Mouse (Mus musculus) adipocyte (in vitro differentiated cells): ENCODE measurements around the gene Hoxa4.

Source experiments
- DNase-seq: peaks from one replicate; pipeline ENCODE4 v3.0.0-alpha.2; 2016; ENCODE audit warnings: low spot score

Hoxa4 gene

DNA sequence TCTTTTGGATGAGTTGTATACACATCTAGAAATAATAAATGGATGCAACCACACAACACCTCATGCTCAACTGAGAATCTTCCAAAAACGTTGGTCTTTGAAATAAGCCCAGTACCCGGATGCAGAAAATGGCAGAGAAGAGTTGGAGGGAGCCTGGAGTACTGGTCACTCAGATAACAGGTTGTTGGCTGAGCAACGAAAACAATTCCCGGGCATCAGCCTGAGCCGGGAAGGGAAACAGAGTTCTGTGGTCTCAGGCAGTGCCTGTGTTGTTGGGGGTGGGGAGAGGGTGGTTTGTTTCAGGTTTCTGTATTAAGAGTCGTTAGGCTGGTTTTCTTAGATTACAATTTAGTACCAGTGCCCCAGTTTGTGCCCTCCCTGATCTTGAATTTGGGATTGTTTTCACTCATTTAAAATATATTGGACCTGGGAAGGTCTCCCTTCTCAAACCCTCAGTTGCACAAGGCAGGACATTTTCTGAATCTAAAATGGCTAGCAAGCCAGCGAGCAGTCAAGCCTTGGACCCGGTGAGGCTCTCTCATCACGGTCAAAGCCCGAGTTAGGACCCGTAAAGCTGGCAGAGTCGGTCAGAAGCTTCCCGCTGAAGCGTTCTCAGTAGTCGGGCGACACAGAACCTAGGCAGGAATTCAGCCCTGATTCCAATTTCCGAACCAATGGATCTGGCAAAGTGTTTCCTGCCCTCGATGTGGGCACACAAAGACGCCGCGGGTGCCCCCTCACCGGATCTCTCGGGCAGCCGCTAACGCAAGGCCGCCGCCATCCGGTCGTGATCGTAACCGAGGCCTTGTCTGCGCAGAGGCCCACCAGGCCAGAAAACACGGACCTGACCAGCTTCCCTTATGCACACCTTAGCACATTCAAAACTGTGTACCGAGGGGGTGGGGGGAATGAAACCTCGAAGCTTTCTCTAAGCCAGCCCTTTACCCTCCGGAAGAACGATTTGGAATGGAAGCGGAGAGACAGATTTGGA is 37.2 kb upstream of the Hoxa4 start:
- DNase-seq, result no peak

DNA sequence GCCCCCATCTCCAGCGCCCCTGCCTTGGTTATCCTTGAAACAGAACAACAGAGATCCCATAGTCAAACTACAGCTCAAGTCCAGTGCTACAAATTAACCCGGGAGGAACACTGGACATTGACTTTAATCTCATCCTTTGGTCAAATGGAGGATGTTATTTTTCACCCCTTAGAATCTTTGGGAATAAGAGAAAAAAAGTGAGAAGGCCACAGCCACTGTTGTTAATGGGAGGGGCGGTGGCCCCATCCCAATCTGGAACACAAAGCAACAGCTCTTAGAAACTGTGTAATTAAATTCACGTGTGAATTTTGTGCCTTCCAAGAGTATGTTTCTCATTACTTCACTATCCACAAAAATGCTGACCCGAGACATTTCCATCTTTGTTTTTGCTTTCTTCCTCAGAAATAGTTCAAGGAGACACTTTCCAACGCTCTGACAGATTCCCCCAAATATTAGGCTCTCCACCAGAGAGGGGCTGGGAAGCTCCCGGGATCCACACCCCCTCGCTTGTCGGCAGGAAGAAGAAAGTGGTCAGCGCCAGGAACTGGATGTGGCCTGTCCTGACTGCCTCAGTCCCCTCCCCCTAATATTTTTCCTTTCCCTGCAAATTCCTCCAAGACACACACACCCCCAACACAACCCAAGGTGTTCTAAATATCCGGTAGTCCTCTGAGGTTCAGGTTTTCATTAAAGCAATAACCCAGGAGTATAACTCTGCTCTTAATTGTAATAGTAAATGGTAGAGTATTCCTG is 36.1 kb upstream of the Hoxa4 start:
- DNase-seq, result no peak

DNA sequence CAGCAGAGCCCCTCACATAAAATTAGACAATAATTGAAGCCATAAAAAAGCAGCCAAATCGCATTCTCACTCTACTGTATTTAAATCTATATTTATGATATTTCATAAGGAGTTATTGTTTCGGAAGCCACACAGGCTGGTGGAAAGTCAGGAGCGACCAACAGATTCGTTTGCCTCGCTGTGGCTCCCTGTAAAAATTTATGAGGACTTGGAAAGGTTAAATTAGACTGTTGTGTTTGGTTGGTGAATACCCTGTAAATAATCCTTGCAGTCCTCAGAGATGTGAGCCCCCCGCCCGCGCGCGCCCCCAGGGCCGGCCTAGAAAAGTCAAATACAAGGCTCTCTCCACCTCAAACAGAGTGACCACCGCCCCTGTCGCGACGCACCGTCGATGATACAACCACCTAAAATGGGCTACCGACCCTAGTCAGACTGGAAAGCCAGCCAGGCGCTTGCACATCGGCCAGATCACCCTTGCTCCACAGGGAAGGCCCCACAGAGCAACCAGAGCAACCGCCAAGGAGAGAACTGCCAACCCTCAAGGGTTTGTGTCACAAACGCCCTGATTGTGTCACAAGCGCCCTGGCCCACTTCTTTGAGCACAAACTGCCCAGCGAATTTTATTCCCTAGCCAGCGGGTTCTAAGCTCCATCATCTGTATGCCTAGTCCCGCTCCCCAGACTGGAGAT is 35.2 kb upstream of the Hoxa4 start:
- peak; percentile 43 for DNase-seq

DNA sequence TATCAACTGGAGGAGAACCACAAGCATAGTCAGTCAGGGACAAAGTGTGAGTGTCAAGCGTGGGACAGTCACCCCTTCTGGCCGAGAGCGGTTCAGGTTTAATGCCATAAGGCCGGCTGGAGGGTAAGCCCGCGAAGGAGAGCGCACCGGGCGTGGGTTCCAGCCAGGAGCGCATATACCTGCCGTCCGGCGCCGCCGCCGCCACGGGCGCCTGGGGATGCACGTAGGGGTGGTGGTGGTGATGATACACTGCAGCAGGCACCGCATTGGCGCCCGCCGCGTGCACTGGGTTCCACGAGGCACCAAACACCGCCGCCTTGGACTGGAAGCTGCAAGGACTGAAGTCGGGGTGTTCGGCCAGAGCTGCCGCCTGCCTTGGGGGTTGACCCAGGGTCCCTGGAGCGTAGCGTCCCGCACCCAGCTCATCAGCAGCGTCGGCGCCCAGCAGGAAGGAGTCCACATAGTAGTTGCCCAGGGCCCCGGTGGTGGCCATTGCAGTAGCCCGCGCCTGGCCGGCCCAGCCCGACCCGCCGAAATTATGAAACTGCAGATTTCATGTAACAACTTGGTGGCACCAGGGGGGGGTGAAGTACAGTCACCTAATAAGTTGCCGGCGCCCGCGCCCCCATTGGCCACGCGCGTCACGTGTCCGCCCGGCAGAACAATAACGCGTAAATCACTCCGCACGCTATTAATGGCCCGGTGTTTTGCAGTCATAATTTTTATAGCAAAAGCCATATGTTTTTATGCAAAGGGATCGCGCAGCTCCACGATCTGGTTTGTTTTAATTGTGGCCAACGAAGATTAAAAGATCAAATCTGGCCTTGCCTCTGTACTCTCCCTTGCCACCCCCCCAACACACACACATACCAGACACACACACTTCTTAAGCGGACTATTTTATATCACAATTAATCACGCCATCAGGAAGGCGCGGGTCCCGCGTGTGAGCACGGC is 34.3 kb upstream of the Hoxa4 start:
- no peak for DNase-seq

DNA sequence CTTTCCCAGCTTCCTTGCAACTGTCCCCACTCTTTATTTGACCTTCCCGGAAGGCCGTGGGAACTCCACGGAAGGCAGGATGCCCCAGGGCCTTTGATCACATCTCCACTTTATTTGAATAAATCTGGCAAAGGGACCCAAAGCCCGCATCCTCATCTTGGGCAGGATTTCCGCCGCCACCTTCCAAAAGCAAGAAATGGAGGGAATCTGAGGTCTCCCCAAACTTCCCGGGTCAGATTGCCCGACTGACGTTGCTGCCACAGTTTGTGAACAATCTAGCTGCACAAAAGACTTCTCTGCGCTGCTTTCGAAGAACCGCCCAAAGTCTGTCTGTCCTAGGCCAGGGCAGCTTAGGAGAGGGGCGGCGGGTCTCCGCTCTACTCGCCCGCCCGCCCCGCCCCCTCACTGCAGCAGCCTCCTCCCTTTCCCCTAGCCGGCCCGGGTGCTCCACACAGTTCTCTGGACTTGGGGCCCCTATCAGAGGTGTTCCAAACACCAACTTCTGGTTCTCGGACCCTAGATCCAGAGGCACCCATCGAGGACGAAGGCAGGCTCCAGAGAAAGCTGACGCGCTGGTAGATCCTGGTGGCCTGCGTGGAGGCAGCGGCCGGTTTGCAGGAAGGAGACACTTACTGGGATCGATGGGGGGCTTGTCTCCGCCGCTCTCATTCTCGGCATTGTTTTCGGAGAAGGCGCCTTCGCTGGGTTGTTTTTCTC is 33.5 kb upstream of the Hoxa4 start:
- no peak for DNase-seq

DNA sequence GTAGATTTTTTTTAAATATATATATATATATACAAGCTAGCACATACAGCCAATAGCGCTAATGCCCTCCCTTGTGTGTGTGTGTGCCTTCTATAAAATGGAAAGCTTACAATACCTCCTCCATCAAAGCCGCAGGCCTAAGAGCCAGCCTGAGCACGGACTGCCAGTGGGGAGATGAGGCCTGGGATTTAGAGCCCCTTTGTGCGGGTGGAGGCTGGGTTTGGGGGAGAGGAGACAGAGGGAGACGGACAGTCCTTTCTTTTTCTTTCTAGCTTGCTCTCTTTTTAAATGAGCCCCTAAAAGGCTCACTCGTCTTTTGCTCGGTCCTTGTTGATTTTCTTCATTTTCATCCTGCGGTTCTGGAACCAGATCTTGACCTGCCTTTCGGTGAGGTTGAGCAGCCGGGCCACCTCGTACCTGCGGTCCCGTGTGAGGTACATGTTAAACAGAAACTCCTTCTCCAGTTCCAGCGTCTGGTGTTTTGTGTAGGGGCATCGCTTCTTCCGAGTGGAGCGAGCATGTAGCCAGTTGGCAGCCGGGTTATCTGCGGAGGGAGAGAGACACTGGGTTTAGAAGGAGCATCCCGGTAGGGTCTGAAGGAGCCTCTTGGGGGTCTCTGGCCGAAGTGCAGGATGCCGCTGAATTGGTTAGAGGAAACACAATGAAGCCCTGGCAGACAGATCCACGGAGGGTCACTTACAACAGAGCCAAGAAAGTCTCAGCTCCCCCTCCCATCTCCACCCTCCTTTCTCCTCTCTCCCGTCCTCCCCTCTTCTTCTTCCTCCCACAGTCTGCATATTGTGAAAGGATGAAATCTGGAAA is 32.6 kb upstream of the Hoxa4 start:
- DNase-seq, result no peak

DNA sequence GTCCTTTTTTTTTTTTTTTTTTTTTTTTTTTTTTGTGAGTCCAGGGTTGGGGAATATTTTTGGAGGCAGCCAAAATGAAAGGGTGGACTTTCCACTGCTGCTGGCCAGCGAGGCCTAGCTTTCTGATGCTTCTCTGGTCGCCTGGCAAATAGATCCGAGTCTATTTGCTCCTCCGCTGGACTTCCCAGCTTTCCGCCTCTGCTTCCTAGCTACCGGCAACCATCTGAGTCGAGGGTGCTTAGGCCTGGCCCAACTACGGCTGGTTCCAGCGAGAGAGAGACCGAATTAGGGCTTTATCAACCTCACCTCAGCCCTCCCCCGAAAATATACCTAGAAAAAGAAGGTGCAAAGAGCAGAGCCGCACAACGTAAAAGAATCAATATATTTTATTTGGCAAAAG is 31.2 kb upstream of the Hoxa4 start:
- DNase-seq, result no peak

DNA sequence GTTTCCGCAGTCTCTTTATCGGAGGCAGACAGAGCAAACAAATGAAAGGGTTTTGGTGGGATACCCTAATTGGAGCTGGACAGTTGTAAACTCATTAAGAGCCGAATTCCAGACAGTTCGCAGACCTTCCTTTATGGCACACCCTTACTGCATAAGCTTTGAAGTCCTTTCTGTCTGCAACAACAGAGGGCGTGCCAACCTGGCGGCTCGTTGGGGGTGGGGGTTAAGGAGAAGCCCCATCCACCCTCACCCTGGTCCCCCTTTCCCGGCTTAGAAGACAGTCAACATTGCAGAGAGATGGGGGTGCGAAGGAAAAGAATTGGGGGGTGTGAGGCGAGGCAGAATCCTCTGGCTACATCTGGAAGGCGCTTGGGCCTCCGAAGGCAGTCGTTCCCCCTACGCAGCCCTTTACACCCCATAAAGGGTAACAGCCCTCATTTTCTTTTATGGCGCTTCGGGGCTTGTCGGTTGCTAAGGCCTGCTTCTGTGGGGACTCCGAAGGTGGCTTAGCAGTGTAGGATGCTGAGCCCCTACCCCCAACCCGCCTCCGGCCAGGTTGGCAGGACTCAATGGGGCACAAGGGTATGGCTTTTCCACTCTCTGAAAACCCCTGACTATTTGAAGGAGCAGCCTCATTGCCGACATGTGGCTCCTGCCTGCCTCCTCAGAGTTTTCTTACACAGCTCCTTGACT is 30.6 kb upstream of the Hoxa4 start:
- no peak for DNase-seq

DNA sequence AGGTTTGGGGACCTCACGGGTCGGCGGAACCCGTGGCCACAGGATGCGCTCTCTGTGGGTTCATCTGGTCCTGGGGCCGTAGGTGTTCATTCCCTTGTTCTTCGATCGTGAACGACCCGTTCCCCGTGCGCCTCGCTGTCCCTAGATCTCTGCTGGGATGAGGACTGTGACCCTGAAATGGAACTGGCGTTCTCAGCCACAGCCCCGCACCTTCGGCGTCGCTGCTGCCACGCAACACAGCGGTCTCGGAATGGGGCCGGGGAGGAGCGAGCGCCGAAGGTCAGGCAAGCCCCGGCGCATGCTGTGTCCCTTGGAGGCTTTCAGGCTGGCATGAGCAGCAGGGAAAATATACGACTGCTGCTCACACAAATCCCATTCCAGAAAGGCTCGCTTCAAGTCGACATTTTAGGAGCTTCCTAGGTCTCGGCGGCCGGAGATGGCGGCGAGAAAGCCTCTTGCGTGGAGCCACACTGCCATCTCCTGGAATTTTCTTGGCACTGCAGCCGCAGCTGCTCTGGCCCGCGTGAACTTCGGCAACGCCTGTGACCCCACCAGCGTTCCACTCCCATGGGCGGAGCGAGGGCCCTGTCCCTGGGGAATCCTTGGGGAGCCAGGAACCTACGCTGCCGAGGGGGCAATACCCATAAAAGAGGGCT is 29.9 kb upstream of the Hoxa4 start, which contains the start of gene Hoxa7:
Gene Hoxa7 (minus strand): TSS at position 518 of the 656 bp plus-strand sequence.
- DNase-seq, result peak; percentile 89

DNA sequence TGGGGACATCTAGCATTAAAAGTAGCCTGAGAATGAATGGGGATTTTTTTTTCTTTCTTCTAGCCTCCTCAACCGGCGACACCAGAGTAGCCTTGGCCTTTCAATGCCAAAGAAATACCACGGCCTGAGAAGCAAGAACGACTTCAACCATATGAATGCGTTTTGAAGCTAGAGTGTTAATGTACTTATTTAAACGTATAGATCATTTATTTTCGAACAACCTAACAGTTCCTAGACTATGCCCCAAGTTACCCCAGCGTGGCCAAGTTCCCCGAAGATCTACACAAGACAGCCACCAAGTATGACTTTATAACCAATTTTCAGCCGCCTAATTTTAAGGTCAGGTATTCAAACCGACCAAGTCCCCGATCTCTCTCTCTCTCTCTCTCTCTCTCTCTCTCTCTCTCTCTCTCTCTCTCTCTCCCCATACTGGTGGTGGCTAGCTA is 29.3 kb upstream of the Hoxa4 start:
- no peak for DNase-seq

DNA sequence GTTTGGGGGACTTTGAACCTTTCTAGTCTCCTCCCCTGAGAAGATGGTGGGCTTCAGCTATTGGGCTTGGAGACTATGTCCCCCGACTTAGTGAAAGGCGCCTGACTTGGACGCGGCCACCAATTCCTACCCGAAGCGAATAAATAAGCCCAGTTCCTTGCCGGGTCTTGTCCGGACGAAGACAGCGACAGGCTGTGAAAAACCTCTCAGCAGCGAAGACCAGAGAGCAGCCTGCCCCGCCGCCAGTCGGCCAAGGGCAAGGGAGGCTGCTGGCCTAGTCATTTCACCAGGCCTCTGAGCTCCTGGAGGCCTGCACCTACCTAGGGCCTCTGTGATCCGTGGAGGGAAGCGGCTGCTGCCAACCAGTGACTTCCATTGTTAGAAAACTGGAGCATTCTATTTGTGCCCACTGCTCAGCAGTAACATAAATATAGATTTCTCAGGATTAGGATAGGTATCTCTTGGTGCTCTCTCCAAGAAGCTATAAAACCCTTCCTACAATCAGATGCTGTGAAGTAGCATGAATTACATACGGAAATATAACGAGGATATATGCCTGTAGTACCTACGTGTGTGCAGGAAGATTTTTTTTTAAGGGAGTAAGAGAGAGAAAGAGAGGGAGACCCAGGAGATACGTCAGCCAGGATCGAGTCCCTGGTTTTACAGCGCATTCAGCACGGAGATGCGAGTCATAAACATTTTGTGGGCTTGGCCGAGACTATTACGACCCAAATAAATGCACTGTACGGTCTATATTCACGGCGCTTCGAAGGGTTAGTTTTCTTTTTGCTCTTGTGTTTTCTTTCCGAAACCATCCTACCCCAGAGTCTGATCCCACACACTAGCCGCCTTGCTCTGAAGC is 28.7 kb upstream of the Hoxa4 start:
- DNase-seq, result no peak

DNA sequence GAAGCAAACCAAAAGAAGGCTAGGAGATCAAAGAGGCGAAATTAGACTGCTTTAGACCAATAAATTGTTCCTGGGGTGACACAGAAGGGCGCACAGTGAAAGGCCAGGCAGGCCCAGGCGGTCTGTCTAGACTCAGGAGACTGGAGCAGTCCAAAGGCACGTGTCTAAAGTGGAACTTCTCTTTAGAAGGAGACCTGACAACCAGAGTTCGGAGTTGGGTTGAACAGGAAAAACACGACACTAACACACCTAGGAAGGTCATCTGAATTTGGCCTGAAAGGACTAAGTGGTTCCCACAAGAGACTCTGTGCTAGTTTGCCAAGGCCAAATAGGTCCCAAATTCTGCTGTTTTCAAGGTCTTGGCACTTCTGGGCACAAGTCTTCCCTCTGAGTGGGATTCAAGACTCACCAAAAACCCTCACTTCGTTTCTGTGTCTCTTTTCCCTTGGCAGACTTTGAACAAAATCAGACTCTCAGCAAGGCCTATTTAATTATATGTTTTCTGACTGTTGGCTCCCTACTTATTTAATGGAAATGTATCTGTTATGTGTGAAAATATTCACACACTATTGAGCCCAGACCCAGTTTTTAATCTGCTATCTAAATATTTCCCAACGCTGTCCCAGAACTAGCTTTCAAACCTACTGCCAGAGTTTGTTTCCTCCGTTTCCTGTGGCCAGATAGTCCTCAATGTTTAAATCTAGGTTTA is 27.8 kb upstream of the Hoxa4 start:
- DNase-seq, result no peak

DNA sequence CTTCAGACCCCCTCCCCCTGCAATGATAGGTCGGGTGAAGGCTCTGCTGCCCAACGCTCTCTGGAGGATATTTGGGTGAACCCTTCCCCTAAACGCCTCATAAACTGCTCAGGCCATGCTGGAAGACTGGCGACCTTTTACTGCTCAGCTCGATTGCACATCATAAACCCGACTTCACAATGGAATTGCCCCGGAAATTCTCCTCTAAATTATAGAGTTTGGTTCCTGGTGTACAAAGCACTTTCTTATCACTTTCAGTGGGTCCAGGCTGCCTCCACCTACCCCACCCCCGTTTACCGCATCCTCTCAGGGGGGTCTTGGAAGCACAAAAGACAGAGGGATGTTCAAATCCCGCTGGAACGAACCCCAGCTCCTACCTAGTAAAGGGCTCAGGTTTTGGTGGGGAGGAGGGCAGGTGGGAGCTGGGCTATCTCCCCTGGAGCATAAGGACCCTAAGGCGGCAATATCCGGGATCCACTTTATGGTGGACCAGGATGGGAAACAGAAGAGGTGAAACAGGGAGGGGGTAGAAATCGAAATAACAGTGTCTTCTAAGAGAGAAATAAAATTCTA is 27.2 kb upstream of the Hoxa4 start:
- no peak for DNase-seq

DNA sequence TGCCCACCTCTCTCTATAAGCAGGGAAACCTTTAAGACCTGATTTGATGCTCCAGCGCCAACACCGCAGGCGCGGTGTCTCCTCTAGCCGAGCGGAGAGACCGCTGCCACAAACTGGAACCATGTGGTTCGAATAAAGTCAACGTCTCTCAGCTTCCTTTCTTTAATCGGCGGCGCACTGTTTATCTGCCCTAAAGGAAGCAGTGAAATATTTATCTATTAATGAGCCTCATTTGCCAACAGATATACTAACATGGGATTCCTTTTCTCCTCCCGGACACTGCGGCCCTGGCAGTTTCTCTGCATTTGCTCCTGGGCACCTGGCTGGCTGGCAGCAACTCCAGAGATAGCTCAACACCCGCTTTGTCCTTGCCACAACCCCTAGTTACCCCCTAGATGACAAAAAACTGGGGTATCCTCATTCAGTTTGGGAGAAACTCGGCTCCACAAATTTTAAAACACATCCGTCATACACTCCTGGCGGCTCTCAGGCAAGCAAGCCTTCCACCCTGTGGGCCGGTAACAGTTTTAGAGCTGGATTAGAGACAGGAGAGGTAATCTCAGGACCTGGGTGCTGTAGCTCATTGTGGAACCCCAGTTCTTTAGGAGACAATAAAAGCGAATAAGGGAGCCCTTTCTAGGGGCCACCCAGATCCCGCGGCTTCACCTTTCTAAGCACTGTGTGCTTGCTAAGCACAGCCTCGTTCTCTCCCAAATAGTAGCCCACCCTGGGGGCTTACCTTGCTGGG is 26.5 kb upstream of the Hoxa4 start:
- no peak for DNase-seq

DNA sequence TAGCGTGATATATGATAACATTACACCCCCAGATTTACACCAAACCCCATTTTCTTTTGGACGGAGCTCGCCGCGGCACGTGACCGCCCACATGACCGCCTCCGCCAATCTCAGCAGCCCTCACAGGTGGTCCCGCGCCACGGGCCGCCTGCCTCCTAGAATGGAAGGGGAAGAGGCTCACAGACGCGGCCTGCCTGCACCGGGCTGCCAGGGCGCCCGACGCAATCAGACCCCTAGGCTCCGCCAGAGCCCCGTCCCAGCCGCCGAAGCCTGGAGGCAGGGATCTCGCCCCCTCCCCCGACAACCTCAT is 25.9 kb upstream of the Hoxa4 start:
- DNase-seq, result peak; percentile 78
